Mouse (Mus musculus) kidney, embryonic 16.5 days (tissue): ENCODE measurements at regions not wholly inside any gene's neighbourhood (a gene's known extent, or its start where the extent isn't known, plus 50 kb on each side); places are given as distances from the start of the nearest gene placed in this dataset.
"Not testable (repeated sequence)": the region's sequence is repeated elsewhere in the genome, so short reads cannot be mapped to it uniquely, and the experiment has no call there.

Experiments
- ATAC-seq: fragments of 200-750 bp; cut with Nextera tagmentation; 2 replicates; pipeline ENCODE4 v1.8.0; 2017; ENCODE audit warnings: moderate TSS enrichment; ENCODE audit not compliant: low FRiP score, low TSS enrichment
- H3K27ac ChIP-seq: fragments of 300-500 bp; sonication (generic); 2 replicates; pipeline ENCODE4 v1.5.1; 2014; ENCODE audit warnings: low read length
- H3K27me3 ChIP-seq: fragments of 300-500 bp; sonication (generic); 2 replicates; pipeline ENCODE4 v1.6.1; 2014; ENCODE audit warnings: low read length, control low read depth, mixed read lengths; ENCODE audit not compliant: insufficient read depth
- H3K36me3 ChIP-seq: fragments of 300-500 bp; sonication (generic); 2 replicates; pipeline ENCODE4 v1.6.1; 2014; ENCODE audit warnings: low read length, control low read depth, mixed read lengths; ENCODE audit not compliant: insufficient read depth
- H3K4me1 ChIP-seq: fragments of 300-500 bp; sonication (generic); 2 replicates; pipeline ENCODE4 v1.6.1; 2014; ENCODE audit warnings: low read length, control low read depth, mixed read lengths; ENCODE audit not compliant: insufficient read depth
- H3K4me2 ChIP-seq: fragments of 300-500 bp; sonication (generic); replicated peaks from 2 replicates; pipeline ENCODE4 v1.6.1; 2014; ENCODE audit warnings: low read depth, low read length
- H3K4me3 ChIP-seq: fragments of 300-500 bp; sonication (generic); 2 replicates; pipeline ENCODE4 v1.5.1; 2014; ENCODE audit warnings: mild to moderate bottlenecking, low read length
- H3K9ac ChIP-seq: fragments of 300-500 bp; sonication (generic); replicated peaks from 2 replicates; pipeline ENCODE4 v1.6.1; 2014; ENCODE audit warnings: low read length
- H3K9me3 ChIP-seq: fragments of 300-500 bp; sonication (generic); 2 replicates; pipeline ENCODE4 v1.6.1; 2016; ENCODE audit warnings: low read length, control low read depth
- WGBS: fragments of 180-500 bp; shearing (Covaris S2); extraction: QIAGEN DNeasy Blood & Tissue Kit; methylation state at CpG from one replicate; pipeline ENCODE4 v1.1.7; 2014; 5-methylcytosine and 5-hydroxymethylcytosine counted together

GRCm38 (mm10) chr4:71453499-71453898 lies 304.3 kb downstream of the Gm11232 start:
- no peaks in the 10 kb centered on the region for H3K27me3 ChIP-seq
- no peaks in the 10 kb centered on the region for H3K9me3 ChIP-seq
- H3K36me3 ChIP-seq, result no peaks in the 10 kb centered on the region
- ATAC-seq, result no peak
- no peak overlapping the region for H3K9ac ChIP-seq
- 87% methylated on average over 3 of the region's 3 CpGs for WGBS
- no peak overlapping the region for H3K27ac ChIP-seq
- no peak overlapping the region for H3K4me2 ChIP-seq
- H3K4me3 ChIP-seq, result no peak overlapping the region
- H3K4me1 ChIP-seq, result no peaks in the 10 kb centered on the region

GRCm38 (mm10) chr4:71446461-71446860 lies 311.3 kb downstream of the Gm11232 start:
- no peak for ATAC-seq
- Histone ChIP-seq H3K36me3 (no peaks in the 10 kb centered on the region), H3K9ac (no peak overlapping the region), H3K27ac (no peak overlapping the region), H3K4me3 (no peak overlapping the region), H3K4me1 (no peaks in the 10 kb centered on the region), H3K27me3 (no peaks in the 10 kb centered on the region), H3K9me3 (no peaks in the 10 kb centered on the region), H3K4me2 (no peak overlapping the region)
- WGBS, result 86% methylated on average over 2 of the region's 2 CpGs

- 90% methylated on average over 3 of the region's 3 CpGs for WGBS
- Histone ChIP-seq H3K9me3 (no peaks in the 10 kb centered on the region), H3K9ac (no peak overlapping the region), H3K27ac (no peak overlapping the region), H3K4me1 (no peaks in the 10 kb centered on the region), H3K4me2 (no peak overlapping the region), H3K27me3 (no peaks in the 10 kb centered on the region), H3K4me3 (no peak overlapping the region), H3K36me3 (no peaks in the 10 kb centered on the region)
- no peak for ATAC-seq
These were observed 326.4 kb downstream of the Gm11232 start for GRCm38 (mm10) chr4:71431245-71431929.

GRCm38 (mm10) chr4:71422121-71422520 lies 335.6 kb downstream of the Gm11232 start:
- not testable (repeated sequence) for H3K4me1 ChIP-seq, H3K4me2 ChIP-seq, H3K36me3 ChIP-seq, H3K27ac ChIP-seq, ATAC-seq, H3K9me3 ChIP-seq, H3K4me3 ChIP-seq, H3K9ac ChIP-seq, H3K27me3 ChIP-seq
- WGBS, result 90% methylated on average over 7 of the region's 7 CpGs

- H3K9ac ChIP-seq, result no peak overlapping the region
- ATAC-seq, result no peak
- H3K4me2 ChIP-seq, result no peak overlapping the region
- H3K27ac ChIP-seq, result no peak overlapping the region
- H3K36me3 ChIP-seq, result no peaks in the 10 kb centered on the region
- no peaks in the 10 kb centered on the region for H3K4me1 ChIP-seq
- no peak overlapping the region for H3K4me3 ChIP-seq
- no peaks in the 10 kb centered on the region for H3K27me3 ChIP-seq
- no peaks in the 10 kb centered on the region for H3K9me3 ChIP-seq
These were observed 347.9 kb downstream of the Gm11232 start for GRCm38 (mm10) chr4:71409867-71410266.

GRCm38 (mm10) chr4:71390444-71390843 lies 367.3 kb downstream of the Gm11232 start:
- H3K4me2 ChIP-seq, result no peak overlapping the region
- WGBS, result 82% methylated on average over 1 of the region's 1 CpGs
- H3K9ac ChIP-seq, result no peak overlapping the region
- H3K4me1 ChIP-seq, result no peaks in the 10 kb centered on the region
- no peak for ATAC-seq
- H3K27ac ChIP-seq, result no peak overlapping the region
- H3K4me3 ChIP-seq, result no peak overlapping the region
- no peaks in the 10 kb centered on the region for H3K9me3 ChIP-seq
- no peaks in the 10 kb centered on the region for H3K36me3 ChIP-seq
- H3K27me3 ChIP-seq, result no peaks in the 10 kb centered on the region

GRCm38 (mm10) chr4:71369276-71369675 lies 388.5 kb downstream of the Gm11232 start:
- H3K9me3 ChIP-seq, result no peaks in the 10 kb centered on the region
- WGBS, result 93% methylated on average over 5 of the region's 5 CpGs
- H3K36me3 ChIP-seq, result no peaks in the 10 kb centered on the region
- no peak overlapping the region for H3K27ac ChIP-seq
- H3K4me1 ChIP-seq, result no peaks in the 10 kb centered on the region
- no peak for ATAC-seq
- no peak overlapping the region for H3K4me2 ChIP-seq
- no peaks in the 10 kb centered on the region for H3K27me3 ChIP-seq
- no peak overlapping the region for H3K4me3 ChIP-seq
- H3K9ac ChIP-seq, result no peak overlapping the region

- Histone ChIP-seq H3K9me3 (no peaks in the 10 kb centered on the region), H3K27me3 (no peaks in the 10 kb centered on the region), H3K4me2 (no peak overlapping the region), H3K36me3 (no peaks in the 10 kb centered on the region), H3K27ac (no peak overlapping the region), H3K4me3 (no peak overlapping the region), H3K9ac (no peak overlapping the region), H3K4me1 (no peaks in the 10 kb centered on the region)
- no peak for ATAC-seq
- 65% methylated on average over 1 of the region's 1 CpGs for WGBS
These were observed 394.0 kb downstream of the Gm11232 start for GRCm38 (mm10) chr4:71363761-71364160.

- 76% methylated on average over 1 of the region's 1 CpGs for WGBS
- Histone ChIP-seq H3K27me3 (no peaks in the 10 kb centered on the region), H3K9ac (no peak overlapping the region), H3K4me1 (no peaks in the 10 kb centered on the region), H3K4me3 (no peak overlapping the region), H3K27ac (no peak overlapping the region), H3K4me2 (no peak overlapping the region), H3K36me3 (no peaks in the 10 kb centered on the region), H3K9me3 (no peaks in the 10 kb centered on the region)
- no peak for ATAC-seq
These were observed 400.1 kb downstream of the Gm11232 start for GRCm38 (mm10) chr4:71357626-71358025.

- Histone ChIP-seq H3K27ac (no peak overlapping the region), H3K36me3 (no peaks in the 10 kb centered on the region), H3K9me3 (no peaks in the 10 kb centered on the region), H3K4me3 (no peak overlapping the region), H3K9ac (no peak overlapping the region), H3K27me3 (no peaks in the 10 kb centered on the region), H3K4me1 (no peaks in the 10 kb centered on the region), H3K4me2 (no peak overlapping the region)
- WGBS, result 86% methylated on average over 1 of the region's 1 CpGs
- no peak for ATAC-seq
These were observed 401.1 kb downstream of the Gm11232 start for GRCm38 (mm10) chr4:71356714-71357113.
